Mouse (Mus musculus) forebrain, postnatal 0 days (tissue): ENCODE results near the gene Cdipt. TPM values are rescaled to one million over a fixed set of nuclear protein-coding genes. Genes with fewer than 3 reads are reported as not detected.
A peak's percentile ranks its signal among the peaks of the same experiment; 100 is the strongest.

Experiments used
- ATAC-seq: fragments of 200-750 bp; cut with Nextera tagmentation; 2 replicates; pipeline ENCODE4 v1.8.0; 2017; ENCODE audit warnings: mild to moderate bottlenecking, moderate library complexity
- DNase-seq: peaks from one replicate; pipeline ENCODE4 v3.0.0-alpha.2; 2015
- H3K27ac ChIP-seq: fragments of 300-500 bp; sonication (generic); 2 replicates; pipeline ENCODE4 v1.5.1; 2014; ENCODE audit warnings: low read depth, mild to moderate bottlenecking, antibody characterized with exemption, low read length, moderate library complexity, mixed read lengths
- H3K27me3 ChIP-seq: fragments of 300-500 bp; sonication (generic); 2 replicates; pipeline ENCODE4 v1.6.1; 2014; ENCODE audit warnings: mild to moderate bottlenecking, low read length, mixed read lengths; ENCODE audit not compliant: insufficient read depth
- H3K36me3 ChIP-seq: fragments of 300-500 bp; sonication (generic); 2 replicates; pipeline ENCODE4 v1.6.1; 2014; ENCODE audit warnings: mild to moderate bottlenecking, moderate library complexity; ENCODE audit not compliant: insufficient read depth
- H3K4me1 ChIP-seq: fragments of 300-500 bp; sonication (generic); 2 replicates; pipeline ENCODE4 v1.6.1; 2014; ENCODE audit warnings: antibody characterized with exemption; ENCODE audit not compliant: insufficient read depth
- H3K4me2 ChIP-seq: fragments of 300-500 bp; sonication (generic); 2 replicates; pipeline ENCODE4 v1.6.1; 2014; ENCODE audit warnings: low read depth, mild to moderate bottlenecking, moderate library complexity
- H3K4me3 ChIP-seq: fragments of 300-500 bp; sonication (generic); 2 replicates; pipeline ENCODE4 v1.5.1; 2014; ENCODE audit warnings: low read depth, low read length, mixed read lengths
- H3K9ac ChIP-seq: fragments of 300-500 bp; sonication (generic); 2 replicates; pipeline ENCODE4 v1.6.1; 2014; ENCODE audit warnings: mild to moderate bottlenecking
- H3K9me3 ChIP-seq: fragments of 300-500 bp; sonication (generic); 2 replicates; pipeline ENCODE4 v1.6.1; 2016; ENCODE audit warnings: low read length
- CTCF ChIP-seq: sonication (generic); IDR thresholded peaks from 2 replicates; pipeline ENCODE4 v1.5.1; 2016; ENCODE audit warnings: antibody characterized with exemption, control low read depth, low read depth
- WGBS: fragments of 180-500 bp; shearing (Covaris S2); extraction: QIAGEN DNeasy Blood & Tissue Kit; methylation state at CpG from one replicate; pipeline ENCODE4 v1.1.7; 2014; 5-methylcytosine and 5-hydroxymethylcytosine counted together
- polyA plus RNA-seq: library from polyadenylated mRNA; unstranded; fragments of >200 nt; fragmentation: Nextera tagmentation; extraction: Ambion mirVana; gene quantifications from 2 replicates; pipeline ENCODE4 v1.2.1, GENCODE M21; 2015
- total RNA-seq: library from RNA; depleted of rRNA; stranded (reverse); fragments of >200 nt; gene quantifications from 2 replicates; pipeline ENCODE4 v1.2.3, GENCODE M21; 2014

Cdipt gene
- total and polyA plus RNA-seq, 2 experiments from 2014 or later, result 134 to 158 TPM

DNA sequence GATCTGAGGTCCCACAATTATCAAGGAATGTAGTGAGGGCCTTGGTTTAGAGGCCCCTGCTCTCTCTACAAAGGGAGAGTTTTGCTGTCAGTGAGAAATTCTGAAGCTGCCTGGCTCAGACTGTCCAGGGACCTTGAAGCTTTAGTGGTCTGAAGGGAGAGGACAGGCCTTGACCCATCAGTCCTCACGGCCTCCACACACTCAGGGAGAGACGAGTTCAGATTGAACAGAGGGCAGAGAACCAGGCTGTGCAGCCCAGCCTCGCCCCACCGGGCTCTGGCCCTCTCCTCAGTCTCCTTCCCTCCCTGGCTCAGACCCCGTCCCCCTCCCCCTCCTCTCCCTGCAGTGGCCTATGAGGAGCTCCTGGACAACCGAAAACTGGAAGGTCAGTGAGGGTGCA, 8.4 kb upstream of the Cdipt start:
- 59% methylated on average over 6 of the region's 6 CpGs for WGBS
- DNase-seq (no peak), ATAC-seq (no peak)
- peaks cover 67% of the 10 kb centered on the region for H3K36me3 ChIP-seq
- no peak for TF ChIP-seq CTCF
- H3K27me3 ChIP-seq, result no peaks in the 10 kb centered on the region
- no peak overlapping the region for H3K4me2 ChIP-seq
- H3K9ac ChIP-seq, result no peak overlapping the region
- no peaks in the 10 kb centered on the region for H3K4me1 ChIP-seq
- H3K4me3 ChIP-seq, result no peak overlapping the region
- H3K27ac ChIP-seq, result no peak overlapping the region
- no peaks in the 10 kb centered on the region for H3K9me3 ChIP-seq

DNA sequence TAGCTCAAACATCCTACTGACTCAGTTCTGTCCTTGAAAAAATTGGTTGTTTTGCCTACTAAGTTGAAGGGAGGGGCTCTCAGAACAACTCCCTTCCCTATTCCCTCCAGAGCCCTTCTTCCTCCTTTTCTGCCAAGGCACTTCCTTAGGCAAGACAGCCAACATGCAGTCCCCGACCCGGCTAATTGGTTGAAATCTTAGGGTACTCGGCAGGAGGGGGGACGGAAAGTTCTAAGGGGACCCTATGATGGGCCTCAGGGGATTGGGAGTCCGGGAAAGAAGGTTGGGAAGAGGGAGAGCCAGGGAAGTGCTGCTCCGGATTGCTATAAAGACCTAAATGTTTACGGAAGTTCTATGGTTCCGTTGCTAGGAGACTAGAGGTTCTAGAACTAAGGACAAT, 221 bp upstream of the Cdipt start:
- no peak for ATAC-seq
- H3K27ac ChIP-seq, result no peak overlapping the region

DNA sequence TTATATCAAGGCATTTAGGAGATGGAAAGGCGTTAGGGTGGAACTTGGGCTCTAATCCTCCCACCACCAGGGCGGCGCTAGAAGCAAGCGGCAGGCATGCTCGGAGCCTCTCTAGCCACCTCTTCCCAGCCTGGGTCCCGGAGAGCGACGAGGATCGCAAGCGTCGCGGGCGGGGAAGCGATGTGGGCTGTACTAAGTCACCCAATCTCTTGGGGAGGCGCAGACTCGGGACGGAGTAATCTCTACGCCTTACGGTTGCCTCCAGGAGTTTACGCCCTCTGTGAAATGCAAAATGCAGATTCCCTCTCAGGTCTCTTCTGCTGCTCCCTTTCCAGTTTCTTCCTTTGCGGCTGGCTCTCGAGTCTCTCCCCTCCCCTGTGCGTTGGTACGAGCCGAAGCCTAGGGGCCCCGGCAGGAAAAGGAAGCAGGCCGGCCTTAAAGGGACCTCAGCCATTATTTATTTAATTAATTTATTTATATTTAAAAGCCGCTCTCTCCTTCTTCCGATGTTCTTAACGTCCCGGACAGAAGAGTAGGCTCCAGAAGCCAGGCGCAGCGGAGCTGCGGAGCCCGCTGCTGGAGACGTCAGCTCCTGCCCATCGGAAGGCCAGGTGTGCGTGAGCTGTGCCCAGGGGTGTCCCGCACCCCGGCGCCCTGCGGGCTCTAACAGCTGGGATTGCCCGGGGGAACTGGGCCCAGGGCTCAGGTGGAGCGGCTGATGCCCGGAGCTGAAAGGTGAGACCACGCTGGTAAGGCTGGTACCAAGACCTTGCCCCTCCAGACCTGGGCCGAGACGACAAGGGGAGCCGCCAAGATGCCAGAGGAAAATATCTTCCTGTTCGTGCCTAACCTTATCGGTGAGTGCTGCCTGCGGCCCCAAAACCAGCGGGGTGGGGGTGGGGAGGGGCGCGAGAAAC, 494 bp downstream of the Cdipt start, which contains the start of gene Cdiptos:
TSS of gene Cdiptos (minus strand) at position 149 of the 917 bp plus-strand sequence.
- TF ChIP-seq CTCF, result peak; percentile 99
- H3K36me3 ChIP-seq, result peaks cover 34% of the 10 kb centered on the region

More for the DNA sequence above, 221 bp upstream of the Cdipt start:
- peak overlapping the region; percentile 90 for H3K4me2 ChIP-seq
- no peak for DNase-seq
- no peaks in the 10 kb centered on the region for H3K9me3 ChIP-seq
- 0 out of 2 replicates have a peak, but pooled peaks cover 4% of the 10 kb centered on the region for H3K4me1 ChIP-seq
- peak overlapping the region; percentile 99; the same call in 1 of the 2 replicates for H3K9ac ChIP-seq
- H3K27me3 ChIP-seq, result no peaks in the 10 kb centered on the region
- 11% methylated on average over 8 of the region's 8 CpGs for WGBS
- H3K4me3 ChIP-seq, result no peak overlapping the region; the same call in 1 of the 2 replicates
- peaks cover 40% of the 10 kb centered on the region for H3K36me3 ChIP-seq
- no peak for TF ChIP-seq CTCF

DNA sequence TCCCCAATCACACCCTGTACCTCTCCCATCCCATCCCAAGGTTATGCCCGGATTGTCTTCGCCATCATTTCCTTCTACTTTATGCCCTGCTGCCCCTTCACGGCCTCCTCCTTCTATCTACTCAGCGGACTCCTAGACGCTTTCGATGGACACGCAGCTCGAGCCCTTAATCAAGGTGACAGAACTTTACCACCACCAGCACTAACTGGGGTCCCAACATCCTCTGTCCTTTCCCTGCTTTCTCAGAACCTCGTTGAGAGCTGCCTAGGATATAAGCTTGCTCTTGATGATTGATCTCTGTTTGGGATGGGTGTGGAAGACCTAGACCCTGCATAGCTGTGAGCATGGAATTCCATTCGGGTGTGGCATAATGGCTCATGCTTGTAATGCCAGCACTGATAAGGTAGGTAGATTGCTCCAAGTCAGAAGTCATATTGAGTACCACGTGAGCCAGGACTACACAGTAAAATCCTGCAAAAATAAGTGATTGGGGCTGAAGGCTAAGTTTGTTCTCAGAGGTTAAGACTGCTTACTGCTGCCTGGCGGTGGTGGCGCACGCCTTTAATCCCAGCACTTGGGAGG, 1.3 kb downstream of the Cdipt start:
- Histone ChIP-seq H3K36me3 (peaks cover 39% of the 10 kb centered on the region), H3K4me2 (peak overlapping the region; percentile 90), H3K9me3 (no peaks in the 10 kb centered on the region), H3K27me3 (no peaks in the 10 kb centered on the region), H3K9ac (peak overlapping the region; percentile 99), H3K27ac (peak overlapping the region; percentile 99), H3K4me3 (peak overlapping the region; percentile 95), H3K4me1 (0 out of 2 replicates have a peak, but pooled peaks cover 4% of the 10 kb centered on the region)
- 28% methylated on average over 14 of the region's 14 CpGs for WGBS
- DNase-seq (peak; percentile 12), ATAC-seq (no peak)
- TF ChIP-seq CTCF, result no peak

More for the DNA sequence above, 494 bp downstream of the Cdipt start, which contains the start of gene Cdiptos:
- Histone ChIP-seq H3K4me2 (peak within 1 kb of the TSS; percentile 90), H3K4me1 (0 out of 2 replicates have a peak, but pooled peaks cover 4% of the 10 kb centered on the region), H3K4me3 (peak within 1 kb of the TSS; percentile 95), H3K9ac (peak within 1 kb of the TSS; percentile 99), H3K27me3 (no peaks in the 10 kb centered on the region), H3K9me3 (no peaks in the 10 kb centered on the region), H3K27ac (peak within 1 kb of the TSS; percentile 99)
- DNase-seq (peak; percentile 99), ATAC-seq (peak; percentile 98)
- 1% methylated on average over 55 of the region's 55 CpGs for WGBS

DNA sequence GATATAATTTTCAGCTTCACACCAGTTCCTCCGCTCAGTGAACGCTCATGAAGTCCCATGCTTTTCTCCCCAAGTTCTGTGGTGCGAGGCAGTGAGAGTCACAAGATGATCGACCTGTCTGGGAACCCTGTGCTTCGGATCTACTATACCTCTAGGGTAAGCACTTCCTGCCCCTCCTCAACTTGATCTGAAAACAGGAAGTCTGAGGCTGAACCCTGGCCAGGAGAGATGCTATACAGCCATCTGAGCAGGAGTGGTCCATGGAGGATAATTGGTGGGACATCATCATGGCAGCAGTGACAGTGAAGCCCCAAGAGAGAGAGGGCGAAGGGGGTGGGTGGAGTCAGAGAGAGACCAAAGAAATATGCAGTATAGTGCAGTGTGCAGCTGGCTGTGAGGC, 3.1 kb downstream of the Cdipt start:
- no peak overlapping the region for H3K27ac ChIP-seq
- H3K27me3 ChIP-seq, result no peaks in the 10 kb centered on the region
- DNase-seq (no peak), ATAC-seq (no peak)
- no peak overlapping the region for H3K9ac ChIP-seq
- H3K4me1 ChIP-seq, result 0 out of 2 replicates have a peak, but pooled peaks cover 4% of the 10 kb centered on the region
- H3K4me2 ChIP-seq, result no peak overlapping the region
- TF ChIP-seq CTCF, result no peak
- peaks cover 36% of the 10 kb centered on the region for H3K36me3 ChIP-seq
- WGBS, result 98% methylated on average over 6 of the region's 6 CpGs
- H3K4me3 ChIP-seq, result no peak overlapping the region
- H3K9me3 ChIP-seq, result no peaks in the 10 kb centered on the region

DNA sequence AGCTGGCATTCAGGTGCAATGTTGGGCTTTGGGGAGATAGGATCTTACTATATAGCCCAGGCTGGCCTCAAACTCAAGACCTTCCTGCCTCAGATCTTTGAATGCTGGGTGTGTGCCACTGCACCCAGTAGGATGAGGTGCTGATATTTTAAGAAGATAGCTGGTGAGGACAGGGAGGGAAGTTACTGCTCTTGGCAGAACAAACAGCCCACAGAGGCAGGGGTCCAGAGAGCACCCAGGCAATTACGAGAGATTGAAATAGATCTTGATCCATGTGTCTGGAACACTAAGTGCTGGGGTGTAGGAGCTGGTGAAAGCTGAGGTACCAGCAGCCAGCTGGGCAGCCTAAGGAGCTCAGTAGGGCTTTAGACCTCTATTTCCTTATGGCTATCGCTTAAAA, 5.9 kb downstream of the Cdipt start:
- Histone ChIP-seq H3K27ac (no peak overlapping the region), H3K4me1 (0 out of 2 replicates have a peak, but pooled peaks cover 7% of the 10 kb centered on the region), H3K9ac (no peak overlapping the region), H3K36me3 (peaks cover 36% of the 10 kb centered on the region), H3K9me3 (no peaks in the 10 kb centered on the region), H3K4me3 (no peak overlapping the region), H3K27me3 (no peaks in the 10 kb centered on the region), H3K4me2 (no peak overlapping the region)
- DNase-seq, result no peak
- WGBS, result 93% methylated on average over 2 of the region's 2 CpGs
- no peak for TF ChIP-seq CTCF
- ATAC-seq, result no peak
